Mouse (Mus musculus) ovary, postnatal 14 days (tissue): Measurements from ENCODE around the gene Ift122.

Experiments used
- DNase-seq: peaks from one replicate; pipeline ENCODE4 v3.0.0; 2022; ENCODE audit warnings: low spot score

Ift122 gene

GRCm38 (mm10) chr6:115926416-115926815, 73.1 kb downstream of the Ift122 start:
- no peak for DNase-seq

- no peak for DNase-seq
Measured at GRCm38 (mm10) chr6:115927292-115928242, 74.3 kb downstream of the Ift122 start.

- no peak for DNase-seq
Measured at GRCm38 (mm10) chr6:115930018-115930417, 76.7 kb downstream of the Ift122 start.

- no peak for DNase-seq
Measured at GRCm38 (mm10) chr6:115931639-115932038, 78.4 kb downstream of the Ift122 start, which contains the start of gene Rho. Gene Rho, plus strand, starts transcription at chr6:115931748.

- DNase-seq: no peak
Measured at GRCm38 (mm10) chr6:115932391-115932790, 79.1 kb downstream of the Ift122 start.

GRCm38 (mm10) chr6:115935544-115935943, 82.3 kb downstream of the Ift122 start:
- no peak for DNase-seq

- no peak for DNase-seq
Measured at GRCm38 (mm10) chr6:115938011-115938410, 84.7 kb downstream of the Ift122 start.

- no peak for DNase-seq
Measured at GRCm38 (mm10) chr6:115938798-115939197, 85.5 kb downstream of the Ift122 start.

GRCm38 (mm10) chr6:115940603-115941002, 87.3 kb downstream of the Ift122 start:
- no peak for DNase-seq

- DNase-seq: no peak
Measured at GRCm38 (mm10) chr6:115941128-115941527, 87.9 kb downstream of the Ift122 start.

GRCm38 (mm10) chr6:115943498-115944427, 90.5 kb downstream of the Ift122 start:
- no peak for DNase-seq

- no peak for DNase-seq
Measured at GRCm38 (mm10) chr6:115944638-115945037, 91.4 kb downstream of the Ift122 start, which contains the start of gene H1foo. Gene H1foo, plus strand, starts transcription at chr6:115944938.

GRCm38 (mm10) chr6:115945633-115946032, 92.4 kb downstream of the Ift122 start:
- DNase-seq: no peak

- no peak for DNase-seq
Measured at GRCm38 (mm10) chr6:115946389-115946788, 93.1 kb downstream of the Ift122 start.

- no peak for DNase-seq
Measured at GRCm38 (mm10) chr6:115954506-115955074, 101.3 kb downstream of the Ift122 start.

- DNase-seq: no peak
Measured at GRCm38 (mm10) chr6:115955169-115955568, 101.9 kb downstream of the Ift122 start.

- DNase-seq: no peak
Measured at GRCm38 (mm10) chr6:115955664-115956063, 102.4 kb downstream of the Ift122 start.

GRCm38 (mm10) chr6:115956418-115956921, 103.2 kb downstream of the Ift122 start:
- DNase-seq: no peak

GRCm38 (mm10) chr6:115956922-115957601, 103.8 kb downstream of the Ift122 start:
- DNase-seq: no peak

GRCm38 (mm10) chr6:115957681-115958080, 104.4 kb downstream of the Ift122 start:
- DNase-seq: no peak

- no peak for DNase-seq
Measured at GRCm38 (mm10) chr6:115958445-115958844, 105.2 kb downstream of the Ift122 start.
